Mouse (Mus musculus) MEL (cell line): ENCODE results near the gene Loxl1. TPM values are rescaled to one million over a fixed set of nuclear protein-coding genes. Genes with fewer than 3 reads are reported as not detected.

Source experiments
- DNase-seq: peaks from one replicate; pipeline ENCODE4 v3.0.0; 2011; ENCODE audit warnings: low read depth, low spot score
- H3K27ac ChIP-seq: 2 replicates; pipeline ENCODE4 v1.5.1; 2012; ENCODE audit warnings: low read depth, mild to moderate bottlenecking, control low read depth, low read length, moderate library complexity; ENCODE audit not compliant: control insufficient read depth
- H3K27me3 ChIP-seq, 2 experiments: fragments of 150-350 bp in 1 of 2; sonication (generic) in 1 of 2; 2 replicates each; pipeline ENCODE4 v1.6.1; 2012; ENCODE audit warnings: low read length in 2 of 2, mild to moderate bottlenecking in 2 of 2, improper control_type of control experiment in 1 of 2, moderate library complexity in 1 of 2; ENCODE audit not compliant: insufficient read depth in 2 of 2, control insufficient read depth in 1 of 2
- H3K36me3 ChIP-seq, 2 experiments: 2 replicates each; pipeline ENCODE4 v1.6.1; 2012 to 2014; ENCODE audit warnings: low read length in 2 of 2, improper control_type of control experiment in 1 of 2, inconsistent platforms in 1 of 2, mild to moderate bottlenecking in 1 of 2; ENCODE audit not compliant: insufficient read depth in 2 of 2, control insufficient read depth in 1 of 2
- H3K4me1 ChIP-seq, 2 experiments: fragments of 150-350 bp in 1 of 2; sonication (generic) in 1 of 2; 2 replicates each; pipeline ENCODE4 v1.6.1; 2012; ENCODE audit warnings: low read length in 2 of 2, improper control_type of control experiment in 1 of 2, mild to moderate bottlenecking in 1 of 2; ENCODE audit not compliant: insufficient read depth in 2 of 2, control insufficient read depth in 1 of 2
- H3K4me3 ChIP-seq, 2 experiments: fragments of 150-350 bp in 1 of 2; sonication (generic) in 1 of 2; 2 replicates each; pipeline ENCODE4 v1.5.1; 2012; ENCODE audit warnings: low read depth in 2 of 2, low read length in 2 of 2, mild to moderate bottlenecking in 2 of 2, moderate library complexity in 2 of 2, control low read depth in 1 of 2, improper control_type of control experiment in 1 of 2; ENCODE audit not compliant: control insufficient read depth in 1 of 2, insufficient read depth in 1 of 2
- H3K79me2 ChIP-seq: 2 replicates; pipeline ENCODE4 v1.6.1; 2012; ENCODE audit warnings: mild to moderate bottlenecking, low read length, moderate library complexity; ENCODE audit not compliant: control insufficient read depth, poor library complexity, insufficient read depth
- H3K9ac ChIP-seq: 2 replicates; pipeline ENCODE4 v1.6.1; 2012; ENCODE audit warnings: low read depth, mild to moderate bottlenecking, control low read depth, low read length, moderate library complexity; ENCODE audit not compliant: control insufficient read depth, poor library complexity, severe bottlenecking
- H3K9me3 ChIP-seq: fragments of 150-350 bp; sonication (generic); replicated peaks from 2 replicates; pipeline ENCODE4 v1.6.1; 2012; ENCODE audit warnings: mild to moderate bottlenecking, low read length, improper control_type of control experiment, moderate library complexity; ENCODE audit not compliant: insufficient read depth
- BHLHE40 ChIP-seq: IDR thresholded peaks from 2 replicates; pipeline ENCODE4 v1.6.1; 2012; ENCODE audit warnings: low read depth, mild to moderate bottlenecking, inconsistent platforms, low read length, improper control_type of control experiment, borderline replicate concordance
- CHD1 ChIP-seq: IDR thresholded peaks from 2 replicates; pipeline ENCODE4 v1.6.1; 2012; ENCODE audit warnings: low read depth, mild to moderate bottlenecking, inconsistent platforms, low read length, improper control_type of control experiment
- CTCF ChIP-seq, 3 experiments: IDR thresholded peaks in 2 of 3; conservative IDR thresholded peaks in 1 of 3; 2 replicates each; pipeline ENCODE4 v1.5.1; 2011 to 2012; ENCODE audit warnings: low read length in 3 of 3, low read depth in 2 of 3, mild to moderate bottlenecking in 2 of 3, improper control_type of control experiment in 1 of 3, inconsistent platforms in 1 of 3, mixed read lengths in 1 of 3, moderate library complexity in 1 of 3; ENCODE audit not compliant: control insufficient read depth in 1 of 3, insufficient read depth in 1 of 3, poor library complexity in 1 of 3, severe bottlenecking in 1 of 3
- E2F4 ChIP-seq: IDR thresholded peaks from 2 replicates; pipeline ENCODE4 v1.6.1; 2011; ENCODE audit warnings: low read depth, low read length, improper control_type of control experiment, borderline replicate concordance
- ELF1 ChIP-seq: IDR thresholded peaks from 2 replicates; pipeline ENCODE4 v1.6.1; 2014; ENCODE audit warnings: low read depth, mild to moderate bottlenecking, inconsistent platforms, low read length, improper control_type of control experiment, moderate library complexity
- ETS1 ChIP-seq: IDR thresholded peaks from 2 replicates; pipeline ENCODE4 v1.6.1; 2012; ENCODE audit warnings: low read depth, mild to moderate bottlenecking, inconsistent platforms, low read length, improper control_type of control experiment, moderate library complexity
- GATA1 ChIP-seq: IDR thresholded peaks from 2 replicates; pipeline ENCODE4 v1.6.1; 2011; ENCODE audit warnings: low read depth, low read length, improper control_type of control experiment
- JUND ChIP-seq: IDR thresholded peaks from 2 replicates; pipeline ENCODE4 v1.6.1; 2011; ENCODE audit warnings: low read depth, mild to moderate bottlenecking, improper control_type of control experiment, low read length
- KAT2A ChIP-seq: conservative IDR thresholded peaks from 2 replicates; pipeline ENCODE4 v1.6.1; 2012; ENCODE audit warnings: low read depth, low read length, improper control_type of control experiment, inconsistent platforms
- MAFK ChIP-seq: IDR thresholded peaks from 2 replicates; pipeline ENCODE4 v1.6.1; 2011; ENCODE audit warnings: low read depth, mild to moderate bottlenecking, low read length, improper control_type of control experiment, borderline replicate concordance
- MAX ChIP-seq: IDR thresholded peaks from 2 replicates; pipeline ENCODE4 v1.6.1; 2011; ENCODE audit warnings: low read length, improper control_type of control experiment
- MAZ ChIP-seq: IDR thresholded peaks from 2 replicates; pipeline ENCODE4 v1.6.1; 2012; ENCODE audit warnings: low read depth, mild to moderate bottlenecking, inconsistent platforms, low read length, improper control_type of control experiment
- MYB ChIP-seq: IDR thresholded peaks from 2 replicates; pipeline ENCODE4 v1.6.1; 2011; ENCODE audit warnings: mild to moderate bottlenecking, low read depth, low read length, improper control_type of control experiment
- NRF1 ChIP-seq: IDR thresholded peaks from 2 replicates; pipeline ENCODE4 v1.6.1; 2014; ENCODE audit warnings: low read depth, mild to moderate bottlenecking, inconsistent platforms, low read length, improper control_type of control experiment, moderate library complexity; ENCODE audit not compliant: poor library complexity, insufficient read depth, severe bottlenecking
- POLR2AphosphoS2 ChIP-seq: IDR thresholded peaks from 2 replicates; pipeline ENCODE4 v1.6.1; 2011; ENCODE audit warnings: low read length, improper control_type of control experiment
- RAD21 ChIP-seq: IDR thresholded peaks from 2 replicates; pipeline ENCODE4 v1.6.1; 2011; ENCODE audit warnings: mild to moderate bottlenecking, low read depth, low read length, improper control_type of control experiment
- RCOR1 ChIP-seq: IDR thresholded peaks from 2 replicates; pipeline ENCODE4 v1.6.1; 2012; ENCODE audit warnings: low read depth, mild to moderate bottlenecking, inconsistent platforms, low read length, improper control_type of control experiment
- SIN3A ChIP-seq: IDR thresholded peaks from 2 replicates; pipeline ENCODE4 v1.6.1; 2012; ENCODE audit warnings: low read length, improper control_type of control experiment, inconsistent platforms
- SMC3 ChIP-seq: IDR thresholded peaks from 2 replicates; pipeline ENCODE4 v1.6.1; 2011; ENCODE audit warnings: low read depth, low read length, improper control_type of control experiment
- TAL1 ChIP-seq: IDR thresholded peaks from 2 replicates; pipeline ENCODE4 v1.6.1; 2012; ENCODE audit warnings: mild to moderate bottlenecking, inconsistent platforms, low read length, moderate library complexity, mixed read lengths
- TCF12 ChIP-seq: IDR thresholded peaks from 2 replicates; pipeline ENCODE4 v1.6.1; 2014; ENCODE audit warnings: low read depth, mild to moderate bottlenecking, inconsistent platforms, low read length, improper control_type of control experiment, moderate library complexity
- UBTF ChIP-seq: IDR thresholded peaks from 2 replicates; pipeline ENCODE4 v1.6.1; 2012; ENCODE audit warnings: low read depth, mild to moderate bottlenecking, inconsistent platforms, low read length, improper control_type of control experiment, moderate library complexity, borderline replicate concordance; ENCODE audit not compliant: insufficient read depth
- USF1 ChIP-seq: IDR thresholded peaks from 2 replicates; pipeline ENCODE4 v1.6.1; 2014; ENCODE audit warnings: low read depth, mild to moderate bottlenecking, inconsistent platforms, low read length, improper control_type of control experiment, moderate library complexity
- ZC3H11A ChIP-seq: IDR thresholded peaks from 2 replicates; pipeline ENCODE4 v1.6.1; 2012; ENCODE audit warnings: low read depth, mild to moderate bottlenecking, inconsistent platforms, low read length, improper control_type of control experiment
- ZMIZ1 ChIP-seq: IDR thresholded peaks from 2 replicates; pipeline ENCODE4 v1.6.1; 2012; ENCODE audit warnings: low read depth, mild to moderate bottlenecking, inconsistent platforms, low read length, improper control_type of control experiment, moderate library complexity
- ZNF384 ChIP-seq: IDR thresholded peaks from 2 replicates; pipeline ENCODE4 v1.6.1; 2012; ENCODE audit warnings: low read depth, mild to moderate bottlenecking, inconsistent platforms, low read length, improper control_type of control experiment
- polyA plus RNA-seq, 2 experiments: library from polyadenylated mRNA; stranded (reverse) in 1 of 2; unstranded in 1 of 2; fragments of >175 nt in 1 of 2; fragments of >200 nt in 1 of 2; gene quantifications; 2 replicates each; pipeline versions ENCODE4 v1.2.1 to v1.2.4; 2012; ENCODE audit warnings: low replicate concordance in 2 of 2, low read depth in 1 of 2; ENCODE audit not compliant: insufficient read length in 2 of 2, insufficient read depth in 1 of 2, missing spikeins in 1 of 2
- total RNA-seq: library from RNA; depleted of rRNA; stranded (reverse); fragments of 300-350 nt; gene quantifications from 2 replicates; pipeline ENCODE4 v1.2.3, GENCODE M21; 2012

Loxl1 gene
- total and polyA plus RNA-seq, 3 experiments: not detected

DNA sequence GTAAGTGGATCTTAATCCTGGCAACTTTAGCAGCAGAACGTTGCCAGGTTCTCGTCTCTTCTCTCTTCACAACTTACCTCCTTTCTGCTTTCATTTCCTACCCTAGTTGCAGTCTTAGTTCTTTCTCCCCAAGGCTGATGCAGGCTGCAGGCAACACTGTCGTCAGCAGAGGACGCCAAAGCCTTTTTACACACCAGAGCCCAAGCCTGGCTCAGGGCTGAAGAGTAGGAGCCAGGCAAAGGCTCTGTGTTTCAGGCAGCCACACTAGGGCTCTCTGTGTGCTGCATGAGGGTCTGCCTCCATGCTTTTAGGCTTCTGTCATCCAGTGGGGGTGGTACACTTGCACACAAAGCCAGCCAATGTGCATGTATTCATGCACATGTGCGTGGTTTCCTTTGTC lies 17.3 kb upstream of the Loxl1 start:
- Histone ChIP-seq H3K27ac (no peak overlapping the region), H3K9ac (no peak overlapping the region), H3K9me3 (no peaks in the 10 kb centered on the region), H3K4me1 (peaks cover 3 to 10% of the 10 kb centered on the region in 2 experiments; a peak in 2 of 4 replicates), H3K36me3 (peaks cover 0 to 8% of the 10 kb centered on the region in 2 experiments; a peak in 2 of 4 replicates), H3K4me3 (no peak overlapping the region), H3K79me2 (no peaks in the 10 kb centered on the region), H3K27me3 (no peaks in the 10 kb centered on the region)
- TF ChIP-seq ELF1 (no peak), ZC3H11A (peak; percentile 87), KAT2A (no peak), MAX (no peak), USF1 (no peak), ZNF384 (no peak), ZMIZ1 (no peak), RAD21 (peak; percentile 95), JUND (no peak), SIN3A (no peak), ETS1 (no peak), CHD1 (no peak), GATA1 (no peak), POLR2AphosphoS2 (no peak), MYB (no peak), MAFK (no peak), TAL1 (no peak), MAZ (no peak), NRF1 (0 out of 2 replicates have a peak, but pooled peaks have one; percentile 13), BHLHE40 (no peak), UBTF (no peak), RCOR1 (no peak), E2F4 (no peak), TCF12 (no peak), SMC3 (peak; percentile 93), CTCF (IDR thresholded peaks at IDR 0.05 in 2 of 3, conservative IDR thresholded peaks at IDR 0.05 in 1 of 3; ENCODE audit: control insufficient read depth in 1 of 3, insufficient read depth in 1 of 3, low read depth in 2 of 3, low read length in 3 of 3, poor library complexity in 1 of 3, severe bottlenecking in 1 of 3) (peak; percentile 88 to 98 (median 89))
- peak; percentile 76 for DNase-seq
